Mouse (Mus musculus) c-Kit-positive CD71-positive TER-119-positive erythroid progenitor cells, embryonic 14.5 days (primary cell): ENCODE results near the gene Nemp1.
A peak's percentile ranks its signal among the peaks of the same experiment; 100 is the strongest.

Source experiments
- DNase-seq: peaks from one replicate; pipeline ENCODE4 v3.0.0-alpha.2; 2013; ENCODE audit warnings: low spot score

Gene Nemp1

DNA sequence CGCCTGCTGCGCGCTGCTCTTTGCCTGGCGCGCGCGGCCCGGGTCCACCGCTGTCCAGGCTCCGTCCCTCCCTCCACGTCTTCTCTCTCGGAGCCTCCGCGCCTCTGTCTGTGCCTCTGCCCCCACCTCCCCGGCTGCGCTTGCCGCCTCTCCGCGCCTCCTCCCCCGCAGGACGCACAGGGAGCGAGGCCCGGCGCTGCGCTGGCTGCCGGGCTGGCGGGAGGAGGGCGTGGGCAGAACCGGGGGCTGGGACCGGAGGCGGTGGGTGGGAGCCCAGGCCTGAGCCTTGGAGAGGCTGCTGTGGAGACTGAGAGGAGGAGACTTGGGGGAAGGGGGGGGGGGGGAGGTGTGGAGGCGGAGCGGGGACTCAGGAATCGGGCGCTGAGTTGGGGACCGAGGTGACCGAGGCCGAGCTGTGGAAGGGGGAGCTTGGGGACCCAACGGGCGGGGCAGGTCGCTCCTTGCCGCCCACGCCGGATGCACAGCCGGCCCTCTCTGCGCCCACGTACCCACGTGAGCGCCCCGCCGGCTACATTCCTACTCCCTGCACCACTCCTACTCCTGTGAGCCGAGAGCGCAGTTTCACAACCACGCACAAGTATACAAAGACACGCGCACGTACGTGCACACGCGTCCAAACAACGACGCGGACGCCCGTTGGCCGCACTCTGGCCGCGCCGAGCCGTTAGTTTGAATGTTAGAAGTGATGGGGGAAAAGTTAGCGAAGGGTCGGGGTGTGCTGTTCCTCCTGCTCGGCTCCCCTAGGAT, at the start of gene Nemp1:
TSS of gene Nemp1 (plus strand) at position 401 of the 768 bp plus-strand sequence.
- no peak for DNase-seq

DNA sequence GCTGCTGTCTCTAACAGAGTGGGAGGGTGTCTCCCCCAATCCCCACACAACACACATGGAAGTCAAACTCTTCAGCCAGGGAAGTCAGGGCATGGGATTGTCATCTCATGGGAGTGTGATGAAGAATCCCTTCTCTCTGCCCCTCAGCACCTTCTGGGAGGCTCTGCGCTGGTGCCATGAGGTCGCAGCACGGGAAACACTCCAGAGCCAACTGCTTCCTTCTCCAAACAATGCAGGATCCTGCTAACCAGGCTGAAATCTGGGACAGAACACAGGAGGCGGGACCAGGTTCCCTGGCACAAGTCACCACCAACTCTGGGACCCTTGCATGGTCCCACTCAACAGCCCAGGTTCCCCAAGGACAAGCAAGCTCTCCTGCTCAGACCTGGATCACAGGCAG, 49.4 kb upstream of the Nemp1 start:
- no peak for DNase-seq

DNA sequence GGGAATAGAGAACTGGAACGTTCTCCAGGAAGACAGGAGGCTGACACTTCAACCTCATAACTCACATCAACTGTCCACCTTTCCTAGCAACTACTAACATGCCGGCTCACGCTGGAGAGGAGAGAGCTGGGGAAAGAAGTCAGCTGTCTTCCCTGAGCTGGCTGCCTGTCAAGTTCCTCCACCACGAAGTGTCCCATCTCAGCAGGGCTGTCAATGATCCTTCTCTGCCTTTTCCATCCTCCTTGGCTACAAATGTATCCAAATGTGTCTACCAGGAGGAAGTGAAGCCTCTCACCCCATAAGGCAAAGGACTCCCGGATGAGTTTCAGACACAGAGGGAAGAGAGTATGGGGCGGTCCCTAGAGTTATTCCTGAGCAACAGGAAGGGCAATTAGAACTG, 48.5 kb upstream of the Nemp1 start:
- no peak for DNase-seq

DNA sequence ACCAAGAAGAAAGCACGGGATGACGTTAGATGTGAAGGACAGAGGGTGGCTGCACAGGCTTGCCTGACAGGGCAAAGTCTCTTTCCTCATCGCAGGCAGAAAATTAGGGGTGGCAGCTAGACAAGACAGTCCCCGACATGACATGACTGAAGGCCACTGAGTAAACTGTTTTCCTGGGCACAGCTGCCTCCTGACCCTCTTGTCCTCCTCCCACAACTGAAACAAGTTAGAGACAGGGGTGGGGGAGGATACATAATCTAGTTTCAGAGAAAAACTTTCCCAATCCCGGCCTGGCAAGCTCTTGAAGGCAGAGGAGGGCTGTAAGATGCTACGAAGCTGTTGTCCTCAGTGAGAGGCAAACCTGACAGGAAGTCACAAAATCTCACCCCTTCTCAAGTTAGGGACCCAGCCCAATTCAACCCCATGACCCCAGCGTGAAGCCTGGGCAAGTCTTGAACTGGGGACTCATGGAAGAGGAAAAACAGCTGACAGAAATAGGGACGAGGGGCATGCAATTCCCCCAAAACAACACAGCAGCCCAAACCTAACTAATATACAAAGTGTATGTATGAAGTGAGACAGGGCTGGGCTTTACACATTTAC, 47.5 kb upstream of the Nemp1 start:
- no peak for DNase-seq

DNA sequence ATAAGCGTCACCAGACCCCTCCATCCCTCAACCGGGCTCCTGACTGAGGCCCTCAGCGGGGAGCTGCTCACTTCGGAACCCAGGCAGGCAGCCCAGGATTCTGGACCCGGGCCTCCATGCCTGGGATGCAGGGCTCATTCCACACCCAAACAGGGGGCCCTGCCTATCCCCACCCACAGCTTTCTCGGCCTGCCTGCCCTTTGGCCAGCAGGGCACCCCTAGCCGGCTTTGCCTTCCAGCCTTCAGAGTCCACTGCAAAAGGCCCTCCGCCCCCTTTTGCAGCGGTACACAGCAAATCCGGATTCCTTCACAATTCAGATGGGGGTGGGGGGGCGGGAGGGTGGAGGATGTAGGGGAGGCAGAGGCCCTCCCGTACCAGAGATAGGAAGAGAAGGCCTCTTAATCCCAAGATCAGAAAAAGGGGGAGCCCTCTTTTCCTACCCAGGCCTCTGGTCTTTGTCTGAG, 46.7 kb upstream of the Nemp1 start:
- DNase-seq: no peak

DNA sequence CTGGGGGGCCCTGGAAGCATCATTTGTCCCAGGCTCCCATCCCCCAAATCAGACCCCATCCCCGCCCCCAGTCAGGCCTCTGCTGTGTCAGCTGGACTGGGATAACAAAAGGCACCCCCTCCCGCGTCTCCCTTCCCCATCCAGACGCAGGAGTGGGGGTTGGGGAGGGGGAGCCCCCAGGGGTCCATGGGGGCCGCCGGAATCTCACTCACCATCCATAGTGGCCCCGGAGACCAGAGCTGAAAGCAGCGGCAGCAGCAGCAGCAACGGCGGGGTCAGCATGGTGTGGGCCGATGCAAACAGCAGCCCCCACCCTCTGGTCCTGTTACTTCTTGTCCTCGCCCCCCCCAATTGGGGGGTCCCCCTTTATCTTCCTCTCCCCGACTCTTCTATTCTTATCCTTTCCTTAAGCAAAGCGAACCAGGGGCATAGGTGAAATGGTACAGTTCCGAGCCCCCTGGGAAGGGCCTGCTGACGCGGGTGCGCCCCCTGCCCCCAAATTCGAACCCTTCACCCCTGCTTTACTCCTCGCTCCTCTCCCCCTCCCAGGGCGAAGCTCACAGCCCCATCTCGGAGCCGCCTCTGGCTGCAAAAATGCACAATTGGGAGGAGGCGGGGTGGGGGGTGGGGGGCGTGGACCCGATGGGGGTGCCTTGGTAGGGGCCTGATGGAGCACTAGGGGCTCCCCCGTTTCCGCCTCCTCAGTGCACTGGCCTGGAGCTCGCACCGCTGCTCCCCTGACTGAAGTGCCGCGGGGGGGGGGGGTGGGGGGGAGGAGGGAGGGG, 46.1 kb upstream of the Nemp1 start, which contains the start of gene Lrp1:
TSS of gene Lrp1 (minus strand) at position 743 of the 785 bp plus-strand sequence.
- no peak for DNase-seq

DNA sequence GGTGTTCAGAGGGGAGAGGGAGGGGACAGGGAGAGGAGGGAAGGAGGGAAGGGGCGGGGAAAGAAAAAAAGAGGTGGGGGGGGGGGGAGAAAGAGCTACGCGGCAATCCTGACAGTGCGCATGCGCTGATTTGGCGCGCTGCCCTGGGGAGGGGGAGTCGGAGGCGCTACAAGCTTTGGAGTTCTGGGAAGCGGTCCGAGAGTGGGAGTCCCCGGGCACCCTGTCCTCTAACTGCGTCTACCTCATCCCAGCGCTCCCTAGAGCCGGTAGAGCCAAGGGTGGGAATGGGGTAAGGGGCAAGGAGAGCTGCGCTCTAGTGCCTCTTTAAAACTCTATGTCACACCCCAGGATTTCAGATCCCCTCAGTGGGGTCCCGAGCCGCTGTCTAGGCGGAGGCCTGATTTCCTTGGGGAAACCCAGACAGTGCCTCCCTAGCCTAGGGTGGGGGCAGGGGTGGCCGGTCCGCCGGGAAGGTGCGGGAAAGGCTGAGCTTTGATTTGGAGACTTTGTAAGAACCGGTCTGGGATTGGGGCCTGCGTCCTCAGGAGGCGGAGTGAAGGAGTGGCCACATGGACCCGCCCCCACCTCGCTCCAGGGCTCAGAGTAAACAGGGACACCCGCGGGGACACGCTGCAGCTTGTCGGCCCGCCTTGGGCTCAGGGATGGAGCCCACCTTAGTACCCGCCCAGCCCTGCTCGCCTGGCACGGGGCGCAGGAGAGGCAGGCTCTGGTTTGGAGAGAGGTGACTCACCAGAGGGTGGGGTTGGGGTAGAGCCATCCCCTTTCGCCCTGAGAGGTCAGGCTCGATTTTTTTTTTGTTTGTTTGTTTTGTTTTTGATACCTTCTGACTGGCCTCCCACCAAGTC, 45.3 kb upstream of the Nemp1 start:
- no peak for DNase-seq

DNA sequence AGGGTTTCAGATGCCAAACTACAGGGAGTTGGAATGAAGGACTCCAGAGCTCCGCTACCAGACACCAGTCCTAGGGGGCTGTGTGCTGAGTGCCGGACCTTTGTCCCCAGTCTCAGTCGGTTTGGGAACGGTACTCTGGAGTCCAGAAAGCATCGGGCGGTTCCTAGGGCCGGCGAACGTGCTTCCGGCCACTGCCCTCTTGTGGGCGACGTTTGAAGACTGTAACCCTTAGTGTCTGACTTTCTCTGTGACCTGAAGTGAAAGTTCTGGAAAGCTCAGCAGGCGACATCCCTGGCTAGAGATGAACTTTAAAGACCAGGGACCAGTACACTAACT, 44.7 kb upstream of the Nemp1 start:
- DNase-seq: no peak

DNA sequence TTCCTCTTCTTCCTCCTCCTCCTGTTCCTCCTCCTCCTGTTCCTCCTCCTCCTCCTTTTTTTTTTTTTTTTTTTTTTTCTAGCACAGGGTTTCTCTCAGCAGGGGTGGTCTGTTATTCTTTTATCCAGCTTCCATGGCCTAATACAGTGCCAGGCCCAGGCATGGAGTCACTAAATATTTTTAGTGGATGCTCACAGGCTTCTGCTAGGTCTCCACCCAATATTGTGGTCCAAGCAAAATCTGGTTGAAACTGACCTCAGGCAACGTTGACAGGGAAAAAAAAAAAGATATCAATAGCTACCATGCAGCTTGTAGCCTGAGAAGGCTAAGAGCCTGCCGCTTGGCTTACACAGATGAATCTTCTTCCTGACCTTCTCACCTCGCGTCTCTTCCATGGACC, 44.0 kb upstream of the Nemp1 start:
- DNase-seq: no peak

DNA sequence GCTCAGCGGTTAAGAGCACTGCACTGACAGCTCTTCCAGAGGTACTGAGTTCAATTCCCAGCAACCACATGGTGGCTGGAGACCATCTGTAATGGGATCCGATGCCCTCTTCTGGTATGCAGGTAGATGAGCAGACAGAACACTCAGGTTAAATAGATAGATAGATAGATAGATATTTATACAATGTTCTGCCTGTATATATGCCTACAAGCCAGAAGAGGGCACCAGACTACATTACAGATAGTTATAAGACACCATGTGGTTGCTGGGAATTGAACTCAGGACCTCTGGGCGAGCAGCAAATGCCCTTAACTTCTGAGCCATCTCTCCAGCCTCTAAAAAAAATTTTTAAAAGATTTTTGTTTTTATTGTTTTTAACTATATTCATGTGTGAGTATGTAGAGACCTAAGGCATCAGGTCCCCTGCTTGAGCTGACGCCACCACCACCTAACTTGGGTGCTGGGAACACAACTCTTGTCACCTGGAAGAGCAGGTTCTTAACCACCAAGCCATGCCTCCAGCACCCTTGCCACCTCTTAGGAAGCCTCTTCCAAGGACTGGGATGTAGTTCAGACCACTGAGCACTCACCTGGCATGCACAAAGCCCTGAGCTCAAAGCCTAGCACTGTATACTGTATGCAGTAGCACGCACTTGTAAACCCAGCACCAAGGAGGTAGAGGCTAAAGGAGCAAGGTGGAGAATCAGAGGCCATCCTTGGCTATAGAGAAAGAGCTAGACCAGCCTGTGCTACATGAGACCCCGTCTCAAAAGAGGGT, 43.1 kb upstream of the Nemp1 start:
- DNase-seq: no peak

DNA sequence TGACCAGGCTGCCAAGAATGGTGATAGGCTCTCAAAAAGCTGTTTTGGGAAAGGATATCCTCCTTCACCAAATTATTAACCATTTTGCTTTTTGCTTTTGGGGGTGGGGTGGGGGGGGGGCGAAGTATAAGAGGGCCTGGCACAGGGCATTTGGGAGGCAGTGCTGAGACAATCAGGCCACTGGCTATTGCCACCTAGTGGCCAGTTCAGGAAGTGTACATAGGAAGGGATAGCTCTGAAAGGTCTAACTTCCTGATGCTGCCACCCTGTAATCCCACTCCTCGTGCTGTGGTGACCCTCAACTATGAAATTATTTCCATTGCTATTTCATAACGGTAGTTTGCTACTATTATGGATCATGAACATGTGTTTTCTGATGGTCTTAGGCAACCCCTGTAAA, 40.3 kb upstream of the Nemp1 start:
- DNase-seq: no peak

DNA sequence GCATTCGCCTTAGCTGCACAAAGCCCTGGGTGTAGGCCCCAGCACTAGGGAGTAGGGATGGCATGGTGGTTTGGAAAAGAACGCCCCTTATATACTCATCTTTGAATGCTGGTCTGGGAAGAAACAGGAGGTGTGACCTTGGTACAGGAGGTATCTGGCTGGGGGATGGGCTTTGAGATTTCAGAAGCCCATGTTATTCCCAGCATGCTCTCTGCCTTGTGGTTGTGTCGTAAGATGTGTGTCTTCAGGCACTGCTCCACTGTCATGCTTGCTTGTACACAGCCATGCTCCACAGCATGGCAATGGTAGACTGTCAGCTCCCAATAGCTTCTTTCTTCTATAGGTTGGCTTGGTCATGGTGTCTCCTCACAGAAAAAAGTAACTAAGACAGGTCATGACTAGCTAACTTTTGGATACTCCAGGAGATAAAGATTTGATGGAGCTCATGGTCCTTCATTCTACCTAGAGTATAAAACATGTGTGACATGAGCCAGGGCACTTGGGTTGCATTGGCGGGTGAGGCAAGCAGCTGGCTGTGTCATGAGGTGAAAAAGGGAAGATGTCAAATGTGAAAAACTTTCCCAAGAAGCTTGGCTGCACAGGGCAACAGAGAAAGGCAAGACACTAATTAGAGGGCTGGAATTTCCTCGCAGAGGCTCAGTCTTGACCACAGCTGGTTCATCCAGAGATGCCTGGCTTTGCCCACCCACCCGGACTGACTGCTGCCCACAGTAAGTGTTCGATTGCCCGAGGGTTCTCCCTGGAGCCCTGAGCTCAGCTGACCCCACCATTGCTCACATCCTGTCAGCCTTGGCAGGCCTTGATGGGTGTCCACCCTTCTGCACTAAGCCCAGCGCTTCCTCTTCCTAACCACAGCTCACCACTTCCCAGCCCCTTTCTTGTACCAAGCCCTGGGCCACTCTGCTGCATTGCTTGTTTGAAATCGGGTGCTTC, 35.2 kb upstream of the Nemp1 start:
- DNase-seq: no peak

DNA sequence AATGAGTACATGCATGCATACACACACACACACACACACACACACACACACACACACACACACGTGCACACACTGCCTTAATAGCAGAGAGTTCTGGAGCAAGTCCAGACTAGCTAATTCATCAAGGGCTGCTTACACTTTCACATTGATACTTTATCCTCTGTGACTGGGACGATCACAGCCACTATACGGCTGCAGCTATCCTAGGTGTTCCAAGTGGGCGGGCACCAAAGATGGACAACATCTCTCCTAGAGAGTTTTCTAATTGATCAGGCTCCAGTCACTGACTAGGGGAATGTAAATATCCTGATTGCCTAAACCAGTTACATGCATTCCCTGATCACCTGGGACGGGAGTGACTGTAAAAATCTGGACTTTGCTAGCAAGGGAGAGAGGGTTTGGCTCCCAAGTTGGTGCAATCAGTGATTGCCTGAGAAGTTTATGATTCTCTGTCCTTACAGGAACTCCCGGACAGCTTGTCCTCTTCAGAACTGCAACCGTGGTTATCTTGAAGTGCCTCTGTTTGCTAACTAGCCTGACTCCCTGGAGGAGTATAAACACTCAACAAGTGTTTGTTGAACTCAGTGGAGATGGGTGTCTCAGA, 33.9 kb upstream of the Nemp1 start:
- DNase-seq: no peak

DNA sequence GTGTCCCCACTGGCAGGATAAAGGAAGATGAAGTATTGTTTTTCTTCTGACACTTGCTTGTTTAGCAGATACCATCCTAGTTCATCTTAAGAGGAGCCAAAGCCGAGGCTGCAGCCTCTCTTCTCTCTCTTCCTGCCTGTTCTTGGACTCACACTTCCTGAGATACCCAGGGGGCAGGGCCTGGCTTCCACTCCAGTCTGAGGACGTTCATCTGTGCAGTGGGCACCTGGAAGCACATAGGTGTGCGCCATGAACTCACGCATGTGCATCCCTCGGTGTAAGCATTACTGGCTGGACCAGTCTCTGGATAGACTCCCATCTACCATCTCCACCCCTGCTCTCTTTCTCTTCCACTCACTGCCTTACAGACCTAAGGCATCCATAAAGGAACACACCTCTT, 26.3 kb upstream of the Nemp1 start:
- DNase-seq: no peak

DNA sequence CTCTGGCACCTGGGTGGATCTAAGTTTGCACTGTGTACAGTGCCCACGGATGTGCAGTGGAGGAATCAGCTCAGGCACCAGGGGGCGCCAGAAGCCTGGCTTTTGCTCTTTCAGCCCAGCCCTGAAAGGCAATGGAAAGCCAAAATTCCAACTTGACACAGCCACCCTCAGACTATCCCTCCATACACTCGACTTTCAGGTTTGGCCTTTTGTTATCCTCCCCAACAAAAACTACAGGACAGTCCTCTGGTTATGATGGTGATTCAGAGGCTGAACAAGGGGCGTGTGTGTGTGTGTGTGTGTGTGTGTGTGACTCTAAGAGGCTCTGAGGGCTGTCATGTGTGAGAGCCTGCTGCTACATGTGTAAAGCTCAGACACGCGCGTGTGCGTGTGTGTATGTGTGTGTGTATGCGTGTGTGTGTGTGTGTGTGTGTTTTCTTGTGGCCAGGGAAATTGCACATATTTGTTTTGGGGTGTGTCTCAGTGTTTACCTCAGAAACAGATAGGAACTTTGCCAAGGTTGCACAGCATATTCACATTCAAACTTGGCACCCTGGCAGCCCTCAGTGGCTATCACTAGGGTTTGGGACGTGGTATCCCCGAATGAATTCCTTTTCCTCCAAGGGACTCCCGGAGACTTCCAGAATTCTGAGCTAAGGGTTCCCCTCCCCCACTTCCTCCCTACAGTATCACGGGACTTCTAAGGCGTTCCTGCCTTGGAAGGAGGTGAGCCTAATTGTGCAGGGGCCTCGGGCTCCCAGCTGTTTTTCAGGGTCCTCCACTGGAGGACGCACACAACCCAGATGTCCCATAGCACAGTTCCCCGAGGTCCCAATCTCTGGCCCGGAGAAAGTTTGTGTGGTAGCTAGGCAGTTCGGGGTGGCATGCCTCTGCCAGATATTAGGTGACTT, 24.6 kb upstream of the Nemp1 start:
- peak; percentile 82 for DNase-seq

DNA sequence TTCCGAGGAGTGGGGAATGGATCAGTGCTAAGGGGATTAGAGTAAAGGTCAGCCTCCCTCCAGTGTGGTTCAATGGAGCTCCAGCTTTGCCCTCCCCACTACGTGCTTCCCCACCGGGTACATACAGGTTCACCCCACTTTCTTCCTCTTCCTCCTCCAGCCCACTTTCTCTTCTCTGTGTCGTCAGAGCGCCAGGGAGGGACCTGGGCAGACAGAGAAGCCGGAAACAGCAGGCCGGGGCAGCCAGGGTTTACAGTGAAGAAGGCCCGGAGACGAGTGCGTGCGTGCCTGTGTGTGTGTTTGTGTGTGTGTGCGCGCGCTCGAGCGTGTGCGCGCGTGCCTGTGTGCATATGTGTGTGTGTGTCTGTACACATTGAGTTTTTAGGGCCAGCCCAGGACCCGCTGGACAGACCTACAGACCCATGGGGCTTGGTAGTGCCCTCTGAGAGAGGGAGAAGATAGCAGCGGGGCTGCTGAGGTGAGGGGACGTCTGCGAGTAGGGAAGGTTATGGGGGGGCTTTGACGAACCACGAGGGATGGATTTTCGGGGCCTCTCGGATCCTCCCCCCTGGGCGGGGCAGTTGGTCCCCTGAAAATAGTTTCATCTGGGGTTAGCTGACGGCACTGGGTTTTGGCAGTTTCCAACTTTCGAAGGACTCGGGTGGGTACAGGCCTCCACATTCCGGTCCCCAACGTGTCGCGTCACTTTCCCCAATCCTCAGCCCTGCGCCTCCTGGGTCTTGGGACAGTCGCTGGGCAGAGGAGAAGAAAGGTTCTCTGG, 23.7 kb upstream of the Nemp1 start, which contains the start of gene Stat6:
TSS of gene Stat6 (plus strand) at position 215 of the 781 bp plus-strand sequence.
- DNase-seq: peak; percentile 76

DNA sequence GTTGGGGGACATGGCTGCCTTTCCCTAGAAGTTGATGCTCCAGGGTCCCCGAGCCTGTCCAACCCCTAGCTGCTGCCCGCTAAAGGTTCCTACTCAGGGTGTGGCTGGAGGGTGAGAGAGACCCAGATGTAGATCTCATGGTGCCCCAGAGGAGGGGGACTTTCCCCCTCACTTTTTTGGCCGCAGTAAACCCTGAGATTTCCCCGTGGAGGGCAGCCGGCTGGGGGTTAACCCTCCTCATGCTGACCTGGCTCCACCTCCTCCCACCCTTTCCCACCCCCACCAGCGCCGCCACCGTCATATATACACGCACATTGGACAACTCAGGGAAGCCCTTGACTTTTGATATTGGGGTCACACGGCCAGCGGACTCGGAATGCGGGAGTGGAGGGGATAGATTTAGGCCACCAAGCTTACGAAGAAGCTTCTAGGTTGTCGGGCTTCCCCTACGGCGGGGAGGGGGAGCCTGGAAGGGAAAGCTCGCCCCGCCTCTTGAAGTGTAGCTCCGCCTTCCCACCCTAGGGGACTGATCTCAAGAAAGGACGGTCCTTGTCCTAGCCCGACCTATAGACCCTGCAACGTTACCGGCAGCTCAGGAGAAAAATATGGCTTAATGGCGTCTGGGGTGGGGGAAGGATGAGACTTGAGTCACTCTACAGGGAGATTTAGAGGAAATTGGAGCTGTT, 23.0 kb upstream of the Nemp1 start:
- DNase-seq: peak; percentile 69
